Mouse (Mus musculus) hindbrain, embryonic 10.5 days (tissue): Measurements from ENCODE around the gene A630076J17Rik. TPM values are rescaled to one million over a fixed set of nuclear protein-coding genes. Genes with fewer than 3 reads are reported as not detected.

ENCODE experiments used
- DNase-seq: peaks from one replicate; pipeline ENCODE4 v3.0.0-alpha.2; 2017; ENCODE audit warnings: low spot score
- H3K27ac ChIP-seq: fragments of 300-500 bp; sonication (generic); 2 replicates; pipeline ENCODE4 v1.5.1; 2016; ENCODE audit warnings: mild to moderate bottlenecking, moderate library complexity
- H3K27me3 ChIP-seq: fragments of 300-500 bp; sonication (generic); 2 replicates; pipeline ENCODE4 v1.6.1; 2016; ENCODE audit warnings: mild to moderate bottlenecking; ENCODE audit not compliant: poor library complexity, insufficient read depth, severe bottlenecking
- H3K36me3 ChIP-seq: fragments of 300-500 bp; sonication (generic); 2 replicates; pipeline ENCODE4 v1.6.1; 2016; ENCODE audit warnings: mild to moderate bottlenecking, moderate library complexity
- H3K4me1 ChIP-seq: fragments of 300-500 bp; sonication (generic); replicated peaks from 2 replicates; pipeline ENCODE4 v1.6.1; 2016; ENCODE audit warnings: mild to moderate bottlenecking
- H3K4me3 ChIP-seq: fragments of 300-500 bp; sonication (generic); 2 replicates; pipeline ENCODE4 v1.5.1; 2016; ENCODE audit warnings: mild to moderate bottlenecking, moderate library complexity
- H3K9me3 ChIP-seq: fragments of 300-500 bp; sonication (generic); 2 replicates; pipeline ENCODE4 v1.6.1; 2016; ENCODE audit warnings: mild to moderate bottlenecking, moderate library complexity
- WGBS: fragments of 180-500 bp; shearing (Covaris S2); methylation state at CpG from one replicate; pipeline ENCODE4 v1.1.7; 2016; 5-methylcytosine and 5-hydroxymethylcytosine counted together
- polyA plus RNA-seq: library from polyadenylated mRNA; unstranded; fragments of >200 nt; fragmentation: Nextera tagmentation; extraction: Ambion mirVana; gene quantifications from 2 replicates; pipeline ENCODE4 v1.2.1, GENCODE M21; 2016

A630076J17Rik gene
- polyA plus RNA-seq, 1 experiment from 2014 or later = not detected

- H3K36me3 ChIP-seq = no peaks in the 10 kb centered on the region
- H3K9me3 ChIP-seq = no peaks in the 10 kb centered on the region
- no peak overlapping the region for H3K4me3 ChIP-seq
- DNase-seq = no peak
- peaks cover 21% of the 10 kb centered on the region; the same call in 1 of the 2 replicates for H3K27me3 ChIP-seq
- H3K27ac ChIP-seq = no peak overlapping the region
- H3K4me1 ChIP-seq = peaks cover 19% of the 10 kb centered on the region
- WGBS = 32% methylated on average over 2 of the region's 2 CpGs
Measured at GRCm38 (mm10) chr3:107238051-107238450, 7.6 kb downstream of the A630076J17Rik start.

DNA sequence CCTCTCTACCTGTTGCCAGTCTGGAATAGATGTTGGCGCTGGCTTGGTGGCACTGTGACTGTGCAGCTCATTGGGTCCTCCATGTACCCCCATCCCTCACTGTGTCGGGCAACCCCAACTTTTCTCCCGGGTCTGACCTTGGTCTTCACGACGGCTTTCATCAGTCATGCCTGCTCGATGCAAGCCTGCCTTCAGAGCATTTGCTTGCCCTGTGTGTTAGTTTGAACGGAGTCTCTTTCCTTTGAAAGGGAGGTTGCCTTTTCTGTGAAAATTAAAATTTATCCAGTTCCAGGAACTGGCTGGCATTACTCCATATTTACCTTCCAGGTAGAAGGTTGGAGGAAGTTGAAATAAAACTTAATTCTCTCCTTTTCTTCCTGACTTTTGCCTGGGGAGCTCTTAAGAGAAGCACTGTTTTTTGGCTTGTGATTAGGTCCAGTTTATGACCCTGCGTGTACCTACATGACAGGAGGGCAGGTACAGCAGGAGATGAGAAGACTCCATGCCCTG lies 8.1 kb downstream of the A630076J17Rik start:
- peaks cover 15% of the 10 kb centered on the region for H3K4me1 ChIP-seq
- H3K27ac ChIP-seq = no peak overlapping the region
- no peak overlapping the region for H3K4me3 ChIP-seq
- WGBS = 88% methylated on average over 8 of the region's 8 CpGs
- no peaks in the 10 kb centered on the region for H3K9me3 ChIP-seq
- no peak for DNase-seq
- no peaks in the 10 kb centered on the region for H3K36me3 ChIP-seq
- peaks cover 21% of the 10 kb centered on the region; the same call in 1 of the 2 replicates for H3K27me3 ChIP-seq

DNA sequence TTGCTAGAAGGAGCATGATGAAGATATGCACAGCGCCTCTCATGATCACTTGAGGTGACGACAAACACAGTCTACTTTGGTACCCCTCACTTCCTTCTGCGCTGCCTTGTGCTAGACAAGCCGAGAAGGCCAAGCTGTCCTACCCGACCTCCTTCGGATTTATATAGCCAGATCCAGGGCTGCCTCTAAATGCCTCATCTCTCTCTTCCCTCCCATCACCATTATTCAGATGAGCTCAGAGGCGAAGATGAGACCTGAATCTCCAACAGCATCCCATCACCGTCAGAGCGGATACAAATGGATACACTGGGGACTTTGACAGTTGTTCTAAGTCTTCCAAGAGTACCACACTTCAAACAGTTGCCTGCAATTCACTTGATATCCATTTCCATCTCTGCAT lies 9.2 kb downstream of the A630076J17Rik start, which contains the start of gene Prok1:
TSS of gene Prok1 (minus strand) at position 101 of the 400 bp plus-strand sequence.
- no peak within 1 kb of the TSS for H3K27ac ChIP-seq
- H3K9me3 ChIP-seq = no peaks in the 10 kb centered on the region
- peaks cover 15% of the 10 kb centered on the region for H3K4me1 ChIP-seq
- no peak within 1 kb of the TSS for H3K4me3 ChIP-seq
- H3K36me3 ChIP-seq = no peaks in the 10 kb centered on the region
- H3K27me3 ChIP-seq = peaks cover 26% of the 10 kb centered on the region; the same call in 1 of the 2 replicates
- DNase-seq = no peak
- WGBS = 93% methylated on average over 9 of the region's 9 CpGs

- Histone ChIP-seq H3K27me3 (peaks cover 29% of the 10 kb centered on the region; the same call in 1 of the 2 replicates), H3K9me3 (no peaks in the 10 kb centered on the region), H3K4me3 (no peak overlapping the region), H3K27ac (no peak overlapping the region), H3K36me3 (no peaks in the 10 kb centered on the region), H3K4me1 (peaks cover 15% of the 10 kb centered on the region)
- 44% methylated on average over 14 of the region's 14 CpGs for WGBS
- DNase-seq = no peak
Measured at GRCm38 (mm10) chr3:107241389-107242094, 11.1 kb downstream of the A630076J17Rik start.

GRCm38 (mm10) chr3:107246876-107247275 lies 16.5 kb downstream of the A630076J17Rik start:
- Histone ChIP-seq H3K27ac (no peak overlapping the region), H3K27me3 (peaks cover 15% of the 10 kb centered on the region; the same call in 1 of the 2 replicates), H3K4me3 (no peak overlapping the region), H3K9me3 (no peaks in the 10 kb centered on the region), H3K36me3 (no peaks in the 10 kb centered on the region), H3K4me1 (peaks cover 6% of the 10 kb centered on the region; the same call in 1 of the 2 replicates)
- WGBS = 86% methylated on average over 6 of the region's 6 CpGs
- DNase-seq = no peak

- WGBS = 60% methylated on average over 3 of the region's 3 CpGs
- Histone ChIP-seq H3K4me1 (0 out of 2 replicates have a peak, but pooled peaks cover 4% of the 10 kb centered on the region), H3K27me3 (peaks cover 11% of the 10 kb centered on the region), H3K27ac (no peak overlapping the region), H3K36me3 (no peaks in the 10 kb centered on the region), H3K9me3 (no peaks in the 10 kb centered on the region), H3K4me3 (no peak overlapping the region)
- no peak for DNase-seq
Measured at GRCm38 (mm10) chr3:107249042-107249441, 18.6 kb downstream of the A630076J17Rik start.

DNA sequence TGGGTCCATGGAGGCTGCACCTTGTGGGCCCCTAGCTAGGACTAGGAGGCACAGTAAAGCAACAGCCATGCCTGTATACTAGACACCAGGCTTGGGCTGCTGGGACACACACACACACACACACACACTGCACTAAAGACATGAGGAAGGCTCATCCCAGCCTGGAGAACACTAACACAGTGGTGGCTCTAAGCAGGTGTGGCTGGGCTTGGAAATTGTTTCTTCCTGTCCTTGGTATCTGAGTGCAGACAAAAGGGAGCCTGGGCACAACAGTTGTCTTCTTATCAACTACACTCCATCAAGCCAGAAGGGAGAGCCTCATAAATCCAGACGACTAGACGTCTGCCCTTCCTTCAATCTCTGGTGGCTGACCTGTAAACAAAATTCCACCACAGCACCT lies 19.9 kb downstream of the A630076J17Rik start:
- peaks cover 4% of the 10 kb centered on the region; the same call in 1 of the 2 replicates for H3K27me3 ChIP-seq
- no peak overlapping the region for H3K27ac ChIP-seq
- H3K36me3 ChIP-seq = no peaks in the 10 kb centered on the region
- DNase-seq = no peak
- no peaks in the 10 kb centered on the region for H3K9me3 ChIP-seq
- 84% methylated on average over 2 of the region's 2 CpGs for WGBS
- 0 out of 2 replicates have a peak, but pooled peaks cover 4% of the 10 kb centered on the region for H3K4me1 ChIP-seq
- no peak overlapping the region for H3K4me3 ChIP-seq

- Histone ChIP-seq H3K4me1 (0 out of 2 replicates have a peak, but pooled peaks cover 4% of the 10 kb centered on the region), H3K27me3 (peaks cover 4% of the 10 kb centered on the region; the same call in 1 of the 2 replicates), H3K36me3 (no peaks in the 10 kb centered on the region), H3K9me3 (no peaks in the 10 kb centered on the region), H3K4me3 (no peak overlapping the region), H3K27ac (no peak overlapping the region)
- WGBS = 79% methylated on average over 4 of the region's 4 CpGs
- no peak for DNase-seq
Measured at GRCm38 (mm10) chr3:107252035-107252434, 21.6 kb downstream of the A630076J17Rik start.

GRCm38 (mm10) chr3:107253925-107254324 lies 23.5 kb downstream of the A630076J17Rik start:
- no peaks in the 10 kb centered on the region for H3K9me3 ChIP-seq
- no peak overlapping the region for H3K4me3 ChIP-seq
- no peaks in the 10 kb centered on the region for H3K36me3 ChIP-seq
- peaks cover 4% of the 10 kb centered on the region; the same call in 1 of the 2 replicates for H3K27me3 ChIP-seq
- H3K27ac ChIP-seq = no peak overlapping the region
- no peak for DNase-seq
- no peaks in the 10 kb centered on the region for H3K4me1 ChIP-seq
- WGBS = 87% methylated on average over 5 of the region's 5 CpGs

DNA sequence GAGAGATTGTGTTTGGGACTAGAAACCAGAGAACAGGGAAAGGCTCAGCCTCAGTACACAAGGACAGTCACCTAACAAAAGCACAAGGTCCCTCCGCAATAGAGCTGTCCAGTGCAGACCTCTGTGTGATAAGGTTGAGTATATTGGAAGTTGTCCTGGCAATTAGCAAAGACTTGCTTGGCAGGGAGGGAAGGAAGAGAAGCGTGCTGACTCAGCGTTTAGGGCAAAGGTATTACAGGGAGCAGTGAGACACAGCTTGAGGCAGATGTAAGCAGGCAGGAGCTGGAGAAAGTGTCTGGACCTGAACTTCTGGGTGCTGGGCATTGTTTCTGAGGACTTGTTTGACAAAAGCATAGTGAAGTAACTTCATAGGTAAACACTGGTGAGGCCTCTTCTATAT lies 25.6 kb downstream of the A630076J17Rik start:
- H3K27me3 ChIP-seq = peaks cover 4% of the 10 kb centered on the region; the same call in 1 of the 2 replicates
- 82% methylated on average over 3 of the region's 3 CpGs for WGBS
- H3K4me1 ChIP-seq = peaks cover 6% of the 10 kb centered on the region
- H3K4me3 ChIP-seq = no peak overlapping the region
- no peak overlapping the region for H3K27ac ChIP-seq
- no peaks in the 10 kb centered on the region for H3K9me3 ChIP-seq
- H3K36me3 ChIP-seq = no peaks in the 10 kb centered on the region
- no peak for DNase-seq

- DNase-seq = no peak
Measured at GRCm38 (mm10) chr3:107256724-107257123, 26.3 kb downstream of the A630076J17Rik start.

DNA sequence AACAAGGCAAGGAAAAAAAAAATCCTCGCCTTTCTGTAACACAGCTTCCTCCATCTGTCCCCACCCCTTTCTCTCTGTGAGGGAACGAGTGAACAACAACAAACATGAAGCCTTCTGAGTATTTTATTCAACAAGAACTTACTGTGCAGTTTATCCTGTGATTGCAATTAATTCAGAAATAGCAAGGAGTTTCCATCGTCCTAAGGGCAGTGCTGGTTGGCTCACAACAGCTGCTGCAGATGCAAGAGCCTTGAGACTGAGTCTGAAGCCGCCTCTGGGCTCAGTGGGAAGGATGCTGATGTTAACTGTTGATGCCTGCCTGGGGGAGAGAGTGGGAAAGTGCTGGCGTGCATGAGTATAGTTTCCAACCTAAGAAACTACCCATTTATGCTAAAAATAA lies 27.5 kb downstream of the A630076J17Rik start:
- peaks cover 14% of the 10 kb centered on the region for H3K4me1 ChIP-seq
- H3K4me3 ChIP-seq = no peak overlapping the region
- peaks cover 4% of the 10 kb centered on the region; the same call in 1 of the 2 replicates for H3K27me3 ChIP-seq
- DNase-seq = no peak
- H3K9me3 ChIP-seq = no peaks in the 10 kb centered on the region
- no peak overlapping the region for H3K27ac ChIP-seq
- no peaks in the 10 kb centered on the region for H3K36me3 ChIP-seq
- 73% methylated on average over 5 of the region's 5 CpGs for WGBS

More at GRCm38 (mm10) chr3:107256724-107257123, 26.3 kb downstream of the A630076J17Rik start:
- Histone ChIP-seq H3K27ac (no peak overlapping the region), H3K4me3 (no peak overlapping the region), H3K36me3 (no peaks in the 10 kb centered on the region), H3K9me3 (no peaks in the 10 kb centered on the region), H3K27me3 (peaks cover 4% of the 10 kb centered on the region; the same call in 1 of the 2 replicates), H3K4me1 (peaks cover 13% of the 10 kb centered on the region)
- WGBS = 80% methylated on average over 7 of the region's 7 CpGs
